Mouse (Mus musculus): ENCODE results near the gene Hoxd12. TPM values are rescaled to one million over a fixed set of nuclear protein-coding genes. Genes with fewer than 3 reads are reported as not detected.
A peak's percentile ranks its signal among the peaks of the same experiment; 100 is the strongest.

Hoxd12 gene
- polyA plus RNA-seq, 1 experiment from 2014 or later: not detected

DNA sequence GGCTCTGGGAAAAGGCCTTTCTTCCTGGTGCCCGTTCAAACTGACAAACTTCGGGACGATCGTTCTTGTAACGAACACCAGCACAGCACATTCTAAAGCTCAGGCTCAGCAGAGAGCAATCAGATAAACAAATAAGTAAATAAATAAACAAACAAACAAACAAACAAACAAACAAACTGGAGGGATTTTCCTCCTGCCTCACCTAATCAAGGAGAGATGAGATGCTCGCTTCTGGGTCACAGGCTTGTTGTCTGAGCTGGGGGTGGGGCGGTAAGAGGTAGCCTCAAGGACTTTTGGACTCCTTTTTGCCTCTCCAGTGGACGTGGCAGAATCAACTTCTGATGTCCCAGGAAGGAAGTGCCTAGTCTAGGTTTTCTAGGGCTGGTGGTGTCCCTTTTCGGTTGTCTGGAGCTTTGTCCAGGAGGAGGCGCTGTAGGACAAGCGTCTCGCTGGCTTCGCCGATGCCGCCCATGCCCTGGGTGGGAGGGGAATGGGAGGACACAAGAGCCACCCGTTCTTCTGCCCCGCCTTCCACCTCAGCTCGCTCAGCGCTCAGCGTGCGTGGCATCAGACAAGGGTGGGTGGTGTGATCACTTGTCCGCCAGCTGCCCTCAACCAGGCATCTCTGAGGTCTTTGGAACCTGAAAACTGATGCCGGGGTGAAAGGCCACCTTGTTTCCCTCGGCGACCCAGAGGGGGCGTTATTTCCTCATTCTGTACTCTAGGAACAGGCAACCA lies 40.9 kb downstream of the Hoxd12 start:
- peaks cover 53% of the 10 kb centered on the region for H3K4me1 ChIP-seq (ENCODE audit: control insufficient read depth, insufficient read depth, low read length)
- ATAC-seq (ENCODE audit: low read depth): peak; percentile 50
- H3K9me3 ChIP-seq (ENCODE audit: control insufficient read depth, low read length): no peaks in the 10 kb centered on the region
- H3K36me3 ChIP-seq (ENCODE audit: control insufficient read depth, insufficient read depth, low read length): no peaks in the 10 kb centered on the region
- peak overlapping the region; percentile 100 for H3K9ac ChIP-seq (replicated peaks; ENCODE audit: low read depth, low read length)
- H3K4me3 ChIP-seq (ENCODE audit: low read depth, low read length): peak overlapping the region; percentile 99
- H3K4me2 ChIP-seq (ENCODE audit: low read depth, low read length): peak overlapping the region; percentile 75
- peak overlapping the region; percentile 100 for H3K27ac ChIP-seq (ENCODE audit: low read depth, low read length)
- no peaks in the 10 kb centered on the region for H3K27me3 ChIP-seq (ENCODE audit: control insufficient read depth, insufficient read depth, low read length)
- under 1% methylated on average over 26 of the region's 26 CpGs for WGBS

- ATAC-seq (ENCODE audit: low read depth): no peak
- Histone ChIP-seq H3K36me3 (ENCODE audit: control insufficient read depth, insufficient read depth, low read length) (no peaks in the 10 kb centered on the region; the same call in 1 of the 2 replicates), H3K4me2 (ENCODE audit: low read depth, low read length) (peak overlapping the region; percentile 68), H3K9ac (replicated peaks; ENCODE audit: low read depth, low read length) (no peak overlapping the region), H3K27ac (ENCODE audit: low read depth, low read length) (peak overlapping the region; percentile 48; the same call in 1 of the 2 replicates), H3K27me3 (ENCODE audit: control insufficient read depth, insufficient read depth, low read length) (no peaks in the 10 kb centered on the region), H3K4me3 (ENCODE audit: low read depth, low read length) (peak overlapping the region; percentile 2; the same call in 1 of the 2 replicates), H3K4me1 (ENCODE audit: control insufficient read depth, insufficient read depth, low read length) (peaks cover 97% of the 10 kb centered on the region), H3K9me3 (ENCODE audit: control insufficient read depth, low read length) (no peaks in the 10 kb centered on the region)
- WGBS: 4% methylated on average over 2 of the region's 2 CpGs
Measured at GRCm38 (mm10) chr2:74720384-74720783, 45.6 kb downstream of the Hoxd12 start.

DNA sequence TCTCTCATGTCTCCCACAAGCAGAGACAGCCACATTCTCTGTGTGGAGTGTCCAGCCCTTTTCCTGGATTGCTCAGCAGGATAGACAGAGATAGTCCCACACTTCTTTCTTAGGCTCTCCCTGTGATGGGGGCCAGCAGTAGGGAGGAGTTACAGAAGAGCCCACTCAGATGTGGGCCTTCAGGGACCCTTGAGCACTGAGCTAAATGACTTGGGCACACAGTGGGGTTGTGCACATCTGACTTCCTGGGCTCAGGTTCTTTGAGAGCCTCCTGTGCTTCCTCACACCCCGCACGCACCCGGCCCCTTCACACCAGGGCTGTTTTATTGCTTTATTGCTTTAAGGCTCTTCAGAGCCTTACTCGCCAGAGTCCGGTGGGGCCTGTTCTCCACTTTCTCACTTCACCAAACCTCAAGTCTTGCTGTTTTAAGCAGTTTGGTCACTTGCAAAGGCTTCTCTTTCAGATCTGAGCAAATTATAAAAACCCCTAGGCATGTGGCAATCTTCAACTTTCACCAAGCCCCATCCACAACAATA lies 46.2 kb downstream of the Hoxd12 start:
- Histone ChIP-seq H3K4me1 (ENCODE audit: control insufficient read depth, insufficient read depth, low read length) (peaks cover 98% of the 10 kb centered on the region), H3K4me3 (ENCODE audit: low read depth, low read length) (0 out of 2 replicates have a peak overlapping the region, but pooled peaks have one; percentile 2), H3K9ac (replicated peaks; ENCODE audit: low read depth, low read length) (peak overlapping the region; percentile 32; the same call in 1 of the 2 replicates), H3K27ac (ENCODE audit: low read depth, low read length) (peak overlapping the region; percentile 48), H3K27me3 (ENCODE audit: control insufficient read depth, insufficient read depth, low read length) (no peaks in the 10 kb centered on the region), H3K36me3 (ENCODE audit: control insufficient read depth, insufficient read depth, low read length) (peaks cover under 1% of the 10 kb centered on the region; the same call in 1 of the 2 replicates), H3K9me3 (ENCODE audit: control insufficient read depth, low read length) (no peaks in the 10 kb centered on the region), H3K4me2 (ENCODE audit: low read depth, low read length) (peak overlapping the region; percentile 68)
- no peak for ATAC-seq (ENCODE audit: low read depth)
- WGBS: 4% methylated on average over 5 of the region's 5 CpGs

DNA sequence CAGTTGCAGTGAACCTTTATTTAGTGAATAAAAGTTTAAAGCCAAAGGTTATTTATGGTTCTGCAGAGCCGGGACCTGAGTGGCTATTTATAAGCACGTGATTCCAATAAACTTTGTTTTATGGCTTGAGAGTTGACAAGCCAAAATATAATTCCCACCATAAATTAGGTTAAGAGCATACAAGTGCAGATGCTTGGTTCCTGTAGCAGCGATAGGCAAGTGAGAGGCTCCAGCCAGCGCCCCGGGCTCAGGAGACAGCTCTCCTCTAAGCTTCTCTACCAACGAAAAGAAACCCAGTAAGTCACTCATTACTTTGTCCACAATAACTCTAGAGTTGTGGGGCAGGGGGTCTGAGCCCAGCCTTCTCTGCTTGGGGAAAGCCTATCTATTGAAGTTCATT lies 47.1 kb downstream of the Hoxd12 start:
- H3K4me2 ChIP-seq (ENCODE audit: low read depth, low read length): peak overlapping the region; percentile 68
- H3K4me1 ChIP-seq (ENCODE audit: control insufficient read depth, insufficient read depth, low read length): peaks cover 98% of the 10 kb centered on the region
- 5% methylated on average over 6 of the region's 6 CpGs for WGBS
- H3K9me3 ChIP-seq (ENCODE audit: control insufficient read depth, low read length): no peaks in the 10 kb centered on the region
- no peaks in the 10 kb centered on the region for H3K27me3 ChIP-seq (ENCODE audit: control insufficient read depth, insufficient read depth, low read length)
- H3K36me3 ChIP-seq (ENCODE audit: control insufficient read depth, insufficient read depth, low read length): peaks cover 5% of the 10 kb centered on the region; the same call in 1 of the 2 replicates
- peak overlapping the region; percentile 24; the same call in 1 of the 2 replicates for H3K4me3 ChIP-seq (ENCODE audit: low read depth, low read length)
- peak overlapping the region; percentile 62; the same call in 1 of the 2 replicates for H3K27ac ChIP-seq (ENCODE audit: low read depth, low read length)
- 0 out of 2 replicates have a peak, but pooled peaks have one; percentile 39 for ATAC-seq (ENCODE audit: low read depth)
- peak overlapping the region; percentile 48; the same call in 1 of the 2 replicates for H3K9ac ChIP-seq (replicated peaks; ENCODE audit: low read depth, low read length)

GRCm38 (mm10) chr2:74722949-74723348 lies 48.1 kb downstream of the Hoxd12 start:
- WGBS: 8% methylated on average over 8 of the region's 8 CpGs
- no peaks in the 10 kb centered on the region for H3K27me3 ChIP-seq (ENCODE audit: control insufficient read depth, insufficient read depth, low read length)
- H3K4me3 ChIP-seq (ENCODE audit: low read depth, low read length): peak overlapping the region; percentile 24
- no peak for ATAC-seq (ENCODE audit: low read depth)
- H3K9me3 ChIP-seq (ENCODE audit: control insufficient read depth, low read length): no peaks in the 10 kb centered on the region
- H3K4me2 ChIP-seq (ENCODE audit: low read depth, low read length): peak overlapping the region; percentile 68
- peaks cover 6% of the 10 kb centered on the region; the same call in 1 of the 2 replicates for H3K36me3 ChIP-seq (ENCODE audit: control insufficient read depth, insufficient read depth, low read length)
- H3K4me1 ChIP-seq (ENCODE audit: control insufficient read depth, insufficient read depth, low read length): peaks cover 98% of the 10 kb centered on the region
- H3K9ac ChIP-seq (replicated peaks; ENCODE audit: low read depth, low read length): peak overlapping the region; percentile 48
- H3K27ac ChIP-seq (ENCODE audit: low read depth, low read length): peak overlapping the region; percentile 62

- Histone ChIP-seq H3K4me2 (ENCODE audit: low read depth, low read length) (peak overlapping the region; percentile 68), H3K36me3 (ENCODE audit: control insufficient read depth, insufficient read depth, low read length) (peaks cover 17% of the 10 kb centered on the region), H3K9me3 (ENCODE audit: control insufficient read depth, low read length) (no peaks in the 10 kb centered on the region), H3K27me3 (ENCODE audit: control insufficient read depth, insufficient read depth, low read length) (no peaks in the 10 kb centered on the region), H3K4me1 (ENCODE audit: control insufficient read depth, insufficient read depth, low read length) (peaks cover 95% of the 10 kb centered on the region), H3K9ac (replicated peaks; ENCODE audit: low read depth, low read length) (peak overlapping the region; percentile 48), H3K4me3 (ENCODE audit: low read depth, low read length) (peak overlapping the region; percentile 24; the same call in 1 of the 2 replicates), H3K27ac (ENCODE audit: low read depth, low read length) (peak overlapping the region; percentile 83)
- ATAC-seq (ENCODE audit: low read depth): no peak
- WGBS: 11% methylated on average over 7 of the region's 7 CpGs
Measured at GRCm38 (mm10) chr2:74724244-74725015, 49.6 kb downstream of the Hoxd12 start.

GRCm38 (mm10) chr2:74725171-74725570 lies 50.4 kb downstream of the Hoxd12 start:
- H3K4me1 ChIP-seq (ENCODE audit: control insufficient read depth, insufficient read depth, low read length): peaks cover 88% of the 10 kb centered on the region
- peak overlapping the region; percentile 14 for H3K4me3 ChIP-seq (ENCODE audit: low read depth, low read length)
- peaks cover 17% of the 10 kb centered on the region for H3K36me3 ChIP-seq (ENCODE audit: control insufficient read depth, insufficient read depth, low read length)
- H3K9ac ChIP-seq (replicated peaks; ENCODE audit: low read depth, low read length): peak overlapping the region; percentile 46
- WGBS: 11% methylated on average over 17 of the region's 17 CpGs
- no peaks in the 10 kb centered on the region for H3K9me3 ChIP-seq (ENCODE audit: control insufficient read depth, low read length)
- H3K27ac ChIP-seq (ENCODE audit: low read depth, low read length): peak overlapping the region; percentile 83; the same call in 1 of the 2 replicates
- no peak for ATAC-seq (ENCODE audit: low read depth)
- no peaks in the 10 kb centered on the region for H3K27me3 ChIP-seq (ENCODE audit: control insufficient read depth, insufficient read depth, low read length)
- H3K4me2 ChIP-seq (ENCODE audit: low read depth, low read length): peak overlapping the region; percentile 68

GRCm38 (mm10) chr2:74726551-74726950 lies 51.7 kb downstream of the Hoxd12 start, which contains the start of gene Gm28230:
Gene Gm28230 (plus strand): TSS chr2:74726728.
- no peak for ATAC-seq (ENCODE audit: low read depth)
- H3K4me2 ChIP-seq (ENCODE audit: low read depth, low read length): peak within 1 kb of the TSS; percentile 68
- H3K27me3 ChIP-seq (ENCODE audit: control insufficient read depth, insufficient read depth, low read length): no peaks in the 10 kb centered on the region
- H3K4me3 ChIP-seq (ENCODE audit: low read depth, low read length): peak within 1 kb of the TSS; percentile 34
- H3K4me1 ChIP-seq (ENCODE audit: control insufficient read depth, insufficient read depth, low read length): peaks cover 87% of the 10 kb centered on the region
- peak within 1 kb of the TSS; percentile 46 for H3K9ac ChIP-seq (replicated peaks; ENCODE audit: low read depth, low read length)
- H3K27ac ChIP-seq (ENCODE audit: low read depth, low read length): peak within 1 kb of the TSS; percentile 83
- H3K36me3 ChIP-seq (ENCODE audit: control insufficient read depth, insufficient read depth, low read length): peaks cover 17% of the 10 kb centered on the region
- no peaks in the 10 kb centered on the region for H3K9me3 ChIP-seq (ENCODE audit: control insufficient read depth, low read length)
- WGBS: 9% methylated on average over 5 of the region's 5 CpGs
